Mouse (Mus musculus): ENCODE measurements around the gene Prss27.
"Not testable (repeated sequence)": the region's sequence is repeated elsewhere in the genome, so short reads cannot be mapped to it uniquely, and the experiment has no call there.

The Prss27 gene

GRCm38 (mm10) chr17:24030551-24030950 is 7.4 kb upstream of the Prss27 start:
- DNase-seq (ENCODE audit: low read depth, low spot score): no peak

- DNase-seq (ENCODE audit: low read depth, low spot score): no peak
These were observed 2.9 kb upstream of the Prss27 start for GRCm38 (mm10) chr17:24035087-24035486.

- no peak for DNase-seq (ENCODE audit: low read depth, low spot score)
These were observed 990 bp upstream of the Prss27 start for GRCm38 (mm10) chr17:24036954-24037353.

GRCm38 (mm10) chr17:24037360-24037759 is 584 bp upstream of the Prss27 start:
- DNase-seq (ENCODE audit: low read depth, low spot score): no peak

GRCm38 (mm10) chr17:24044482-24044881 is 6.5 kb downstream of the Prss27 start:
- DNase-seq (ENCODE audit: low read depth, low spot score): no peak

GRCm38 (mm10) chr17:24045608-24046007 is 7.7 kb downstream of the Prss27 start:
- no peak for DNase-seq (ENCODE audit: low read depth, low spot score)

- no peak for DNase-seq (ENCODE audit: low read depth, low spot score)
These were observed 8.1 kb downstream of the Prss27 start for GRCm38 (mm10) chr17:24046026-24046425.

GRCm38 (mm10) chr17:24048053-24048452 is 10.1 kb downstream of the Prss27 start:
- peak; percentile 10 for DNase-seq (ENCODE audit: low read depth, low spot score)

- DNase-seq (ENCODE audit: low read depth, low spot score): no peak
These were observed 11.1 kb downstream of the Prss27 start for GRCm38 (mm10) chr17:24049008-24049407.

GRCm38 (mm10) chr17:24056636-24057625 is 19.0 kb downstream of the Prss27 start:
- no peak for DNase-seq (ENCODE audit: low read depth, low spot score)

GRCm38 (mm10) chr17:24057730-24058245 is 19.8 kb downstream of the Prss27 start:
- no peak for DNase-seq (ENCODE audit: low read depth, low spot score)

GRCm38 (mm10) chr17:24062459-24063155 is 24.7 kb downstream of the Prss27 start:
- no peak for DNase-seq (ENCODE audit: low read depth, low spot score)

GRCm38 (mm10) chr17:24068271-24068670 is 30.3 kb downstream of the Prss27 start:
- no peak for DNase-seq (ENCODE audit: low read depth, low spot score)

- no peak for DNase-seq (ENCODE audit: low read depth, low spot score)
These were observed 31.6 kb downstream of the Prss27 start for GRCm38 (mm10) chr17:24069531-24069930.

- DNase-seq (ENCODE audit: low read depth, low spot score): peak; percentile 94
These were observed 35.2 kb downstream of the Prss27 start, which contains the start of gene Kctd5 for GRCm38 (mm10) chr17:24072919-24073696. Gene Kctd5, minus strand, starts transcription at chr17:24073485.

GRCm38 (mm10) chr17:24077101-24077500 is 39.2 kb downstream of the Prss27 start:
- DNase-seq (ENCODE audit: low read depth, low spot score): no peak

- DNase-seq (ENCODE audit: low read depth, low spot score): no peak
These were observed 46.6 kb downstream of the Prss27 start for GRCm38 (mm10) chr17:24084593-24084992.

- DNase-seq (ENCODE audit: low read depth, low spot score): not testable (repeated sequence)
These were observed 48.5 kb downstream of the Prss27 start for GRCm38 (mm10) chr17:24086399-24086798.

- no peak for DNase-seq (ENCODE audit: low read depth, low spot score)
These were observed 52.6 kb downstream of the Prss27 start for GRCm38 (mm10) chr17:24090575-24090974.
